Mouse (Mus musculus): ENCODE results near the gene Kap. TPM values are rescaled to one million over a fixed set of nuclear protein-coding genes. Genes with fewer than 3 reads are reported as not detected.

Gene Kap
- polyA plus RNA-seq, 1 experiment from 2014 or later = not detected

GRCm38 (mm10) chr6:133812342-133812741 is 41.2 kb downstream of the Kap start:
- no peak overlapping the region for H3K9ac ChIP-seq (replicated peaks)
- H3K27me3 ChIP-seq = no peaks in the 10 kb centered on the region
- no peaks in the 10 kb centered on the region for H3K4me1 ChIP-seq (replicated peaks)
- no peaks in the 10 kb centered on the region for H3K9me3 ChIP-seq
- no peak for ATAC-seq (ENCODE audit: insufficient number of reproducible peaks, insufficient read depth, low FRiP score, low TSS enrichment, low read depth)
- no peak overlapping the region for H3K4me3 ChIP-seq (replicated peaks)
- no peaks in the 10 kb centered on the region for H3K36me3 ChIP-seq
- H3K4me2 ChIP-seq = no peak overlapping the region
- H3K27ac ChIP-seq = no peak overlapping the region
- WGBS = 58% methylated on average over 1 of the region's 1 CpGs

Other genes with a start within 250 kb of the Kap start
- 16.3 and 17.8 TPM in 2 replicates for gene Etv6, start 181.9 kb upstream of the Kap start, polyA plus RNA-seq (2016; fragmentation: Nextera tagmentation; extraction: Ambion mirVana)